Mouse (Mus musculus) embryo, embryonic 11.5 days (tissue): ENCODE data around the gene Elk3.

Source experiments
- DNase-seq: peaks from one replicate; pipeline ENCODE4 v3.0.0-alpha.2; 2012; ENCODE audit warnings: low read depth, low spot score

Elk3 gene

GRCm38 (mm10) chr10:93269744-93270143, 41.2 kb downstream of the Elk3 start:
- no peak for DNase-seq

GRCm38 (mm10) chr10:93268339-93268738, 42.6 kb downstream of the Elk3 start:
- DNase-seq = no peak

GRCm38 (mm10) chr10:93267509-93267908, 43.4 kb downstream of the Elk3 start:
- DNase-seq = no peak

- no peak for DNase-seq
Observed at GRCm38 (mm10) chr10:93266521-93266920, 44.4 kb downstream of the Elk3 start.

GRCm38 (mm10) chr10:93265833-93266232, 45.1 kb downstream of the Elk3 start:
- no peak for DNase-seq

GRCm38 (mm10) chr10:93264001-93264400, 46.9 kb downstream of the Elk3 start:
- no peak for DNase-seq

- no peak for DNase-seq
Observed at GRCm38 (mm10) chr10:93263431-93263830, 47.5 kb downstream of the Elk3 start.

GRCm38 (mm10) chr10:93261981-93262499, 48.9 kb downstream of the Elk3 start:
- no peak for DNase-seq

- DNase-seq = no peak
Observed at GRCm38 (mm10) chr10:93261132-93261980, 49.6 kb downstream of the Elk3 start.

GRCm38 (mm10) chr10:93259826-93260225, 51.1 kb downstream of the Elk3 start:
- DNase-seq = no peak

- DNase-seq = no peak
Observed at GRCm38 (mm10) chr10:93255294-93255693, 55.6 kb downstream of the Elk3 start.

- no peak for DNase-seq
Observed at GRCm38 (mm10) chr10:93253156-93253555, 57.8 kb downstream of the Elk3 start.

GRCm38 (mm10) chr10:93252661-93253060, 58.3 kb downstream of the Elk3 start:
- no peak for DNase-seq

GRCm38 (mm10) chr10:93251426-93251825, 59.5 kb downstream of the Elk3 start:
- DNase-seq = no peak

- no peak for DNase-seq
Observed at GRCm38 (mm10) chr10:93250436-93251317, 60.3 kb downstream of the Elk3 start.

- no peak for DNase-seq
Observed at GRCm38 (mm10) chr10:93249901-93250300, 61.0 kb downstream of the Elk3 start.

- no peak for DNase-seq
Observed at GRCm38 (mm10) chr10:93248416-93248815, 62.5 kb downstream of the Elk3 start.

GRCm38 (mm10) chr10:93247902-93248301, 63.0 kb downstream of the Elk3 start:
- DNase-seq = no peak

GRCm38 (mm10) chr10:93247422-93247821, 63.5 kb downstream of the Elk3 start:
- DNase-seq = no peak

- DNase-seq = no peak
Observed at GRCm38 (mm10) chr10:93246185-93246920, 64.6 kb downstream of the Elk3 start.

GRCm38 (mm10) chr10:93244209-93244705, 66.7 kb downstream of the Elk3 start:
- DNase-seq = no peak
